Mouse (Mus musculus) ES-E14 (cell line): ENCODE measurements at regions not wholly inside any gene's neighbourhood (a gene's known extent, or its start where the extent isn't known, plus 50 kb on each side); places are given as distances from the start of the nearest gene placed in this dataset.

Experiments used
- CHD2 ChIP-seq: IDR thresholded peaks from 2 replicates; pipeline ENCODE4 v1.6.1; 2014; ENCODE audit warnings: mild to moderate bottlenecking, low read depth, low read length, inconsistent platforms
- HCFC1 ChIP-seq: IDR thresholded peaks from 2 replicates; pipeline ENCODE4 v1.6.1; 2012; ENCODE audit warnings: low read length, inconsistent platforms, borderline replicate concordance; ENCODE audit not compliant: insufficient read depth
- MAFK ChIP-seq: IDR thresholded peaks from 2 replicates; pipeline ENCODE4 v1.6.1; 2014; ENCODE audit warnings: mild to moderate bottlenecking, low read depth, low read length, inconsistent platforms; ENCODE audit not compliant: insufficient read depth
- ZC3H11A ChIP-seq: IDR thresholded peaks from 2 replicates; pipeline ENCODE4 v1.6.1; 2012; ENCODE audit warnings: low read depth, mild to moderate bottlenecking, inconsistent platforms, low read length, borderline replicate concordance
- ZNF384 ChIP-seq: IDR thresholded peaks from 2 replicates; pipeline ENCODE4 v1.6.1; 2012; ENCODE audit warnings: low read depth, low read length, inconsistent platforms

- TF ChIP-seq MAFK (no peak), CHD2 (no peak), HCFC1 (no peak), ZNF384 (no peak), ZC3H11A (no peak)
Measured at GRCm38 (mm10) chr15:61098519-61098918, 175.7 kb upstream of the A1bg start.
